Mouse (Mus musculus): ENCODE results near the gene Mettl27. TPM values are rescaled to one million over a fixed set of nuclear protein-coding genes. Genes with fewer than 3 reads are reported as not detected.

Mettl27 gene
- polyA plus RNA-seq, 1 experiment: 10.9 TPM

DNA sequence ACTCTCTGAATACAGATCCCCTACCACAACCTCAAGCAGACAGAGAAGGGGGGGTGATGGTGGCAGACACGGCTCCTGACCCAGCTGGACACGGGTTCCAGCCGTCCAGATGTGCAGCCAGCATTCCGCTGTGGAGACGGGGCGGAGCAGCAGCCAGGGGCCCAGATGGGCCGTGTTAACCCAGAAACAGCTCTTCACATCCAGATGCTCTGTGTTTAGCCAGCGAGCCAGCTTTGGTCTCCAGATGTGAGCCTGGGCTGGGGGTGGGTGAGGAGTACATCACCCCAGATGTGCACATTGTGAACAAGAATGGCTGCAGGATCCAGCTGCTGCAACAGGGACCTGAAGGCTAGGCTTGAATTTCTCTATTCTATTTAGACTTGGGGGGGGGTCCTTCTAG is 36.9 kb upstream of the Mettl27 start:
- no peak overlapping the region for H3K4me3 ChIP-seq (replicated peaks; ENCODE audit: insufficient read depth, low read depth, low read length)
- no peaks in the 10 kb centered on the region for H3K27me3 ChIP-seq (ENCODE audit: control insufficient read depth, insufficient read depth, low read length)
- WGBS: 72% methylated on average over 8 of the region's 8 CpGs
- H3K4me1 ChIP-seq (ENCODE audit: control insufficient read depth, insufficient read depth, low read length): no peaks in the 10 kb centered on the region
- TF ChIP-seq CTCF (IDR thresholded peaks at IDR 0.05; ENCODE audit: borderline replicate concordance, insufficient read depth, low read depth, low read length): no peak
- TF ChIP-seq POLR2A (IDR thresholded peaks at IDR 0.05; ENCODE audit: borderline replicate concordance, insufficient read depth, low read length): no peak
- no peak for DNase-seq
- no peak overlapping the region for H3K27ac ChIP-seq (ENCODE audit: insufficient read depth, low read length)

DNA sequence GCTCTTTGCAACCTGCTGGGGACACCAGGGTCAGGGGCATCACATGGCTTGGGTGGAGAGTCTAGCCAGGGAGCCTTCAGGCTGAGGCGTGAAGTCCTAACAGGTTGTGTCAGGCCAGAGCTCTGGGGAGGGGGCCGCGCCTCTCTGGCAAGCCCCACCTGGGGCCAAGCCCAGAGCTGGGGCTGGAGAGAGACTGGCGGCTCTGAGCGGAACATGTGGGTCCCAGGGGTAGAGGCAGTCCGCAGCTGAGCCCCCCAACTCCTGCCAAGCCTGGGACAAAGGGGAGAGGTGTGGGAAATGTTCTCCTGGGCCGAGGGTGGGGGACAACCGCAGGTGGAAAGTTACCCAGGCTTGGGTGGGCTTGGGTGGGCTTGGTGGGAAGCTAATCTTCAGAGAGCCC is 35.2 kb upstream of the Mettl27 start:
- no peak overlapping the region for H3K27ac ChIP-seq (ENCODE audit: insufficient read depth, low read length)
- H3K27me3 ChIP-seq (ENCODE audit: control insufficient read depth, insufficient read depth, low read length): no peaks in the 10 kb centered on the region
- H3K4me1 ChIP-seq (ENCODE audit: control insufficient read depth, insufficient read depth, low read length): no peaks in the 10 kb centered on the region
- TF ChIP-seq CTCF (IDR thresholded peaks at IDR 0.05; ENCODE audit: borderline replicate concordance, insufficient read depth, low read depth, low read length): no peak
- no peak for TF ChIP-seq POLR2A (IDR thresholded peaks at IDR 0.05; ENCODE audit: borderline replicate concordance, insufficient read depth, low read length)
- no peak for DNase-seq
- WGBS: 40% methylated on average over 8 of the region's 8 CpGs
- no peak overlapping the region for H3K4me3 ChIP-seq (replicated peaks; ENCODE audit: insufficient read depth, low read depth, low read length)

DNA sequence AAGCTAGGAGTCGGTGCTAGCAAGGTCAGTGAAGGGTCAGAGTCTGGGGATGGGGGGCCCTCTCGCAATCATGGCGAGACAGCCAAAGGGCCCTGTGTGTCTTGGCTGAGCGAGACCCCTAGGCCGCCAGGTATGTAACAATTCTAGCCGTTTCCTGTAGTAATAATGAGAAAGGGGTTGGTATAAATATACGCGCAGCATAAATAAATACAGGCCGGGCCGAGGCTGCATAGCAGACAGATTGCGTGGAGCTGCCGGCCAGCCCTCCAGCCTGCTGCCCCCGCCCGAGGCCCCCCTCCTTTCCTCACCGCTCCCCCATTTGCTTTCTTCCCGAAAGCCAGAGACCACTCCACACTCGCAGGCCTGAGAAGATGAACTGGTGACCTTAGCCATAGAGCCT is 34.6 kb upstream of the Mettl27 start:
- DNase-seq: no peak
- H3K4me3 ChIP-seq (replicated peaks; ENCODE audit: insufficient read depth, low read depth, low read length): no peak overlapping the region
- WGBS: 61% methylated on average over 17 of the region's 17 CpGs
- no peak overlapping the region for H3K27ac ChIP-seq (ENCODE audit: insufficient read depth, low read length)
- no peak for TF ChIP-seq CTCF (IDR thresholded peaks at IDR 0.05; ENCODE audit: borderline replicate concordance, insufficient read depth, low read depth, low read length)
- no peak for TF ChIP-seq POLR2A (IDR thresholded peaks at IDR 0.05; ENCODE audit: borderline replicate concordance, insufficient read depth, low read length)
- no peaks in the 10 kb centered on the region for H3K27me3 ChIP-seq (ENCODE audit: control insufficient read depth, insufficient read depth, low read length)
- H3K4me1 ChIP-seq (ENCODE audit: control insufficient read depth, insufficient read depth, low read length): no peaks in the 10 kb centered on the region

DNA sequence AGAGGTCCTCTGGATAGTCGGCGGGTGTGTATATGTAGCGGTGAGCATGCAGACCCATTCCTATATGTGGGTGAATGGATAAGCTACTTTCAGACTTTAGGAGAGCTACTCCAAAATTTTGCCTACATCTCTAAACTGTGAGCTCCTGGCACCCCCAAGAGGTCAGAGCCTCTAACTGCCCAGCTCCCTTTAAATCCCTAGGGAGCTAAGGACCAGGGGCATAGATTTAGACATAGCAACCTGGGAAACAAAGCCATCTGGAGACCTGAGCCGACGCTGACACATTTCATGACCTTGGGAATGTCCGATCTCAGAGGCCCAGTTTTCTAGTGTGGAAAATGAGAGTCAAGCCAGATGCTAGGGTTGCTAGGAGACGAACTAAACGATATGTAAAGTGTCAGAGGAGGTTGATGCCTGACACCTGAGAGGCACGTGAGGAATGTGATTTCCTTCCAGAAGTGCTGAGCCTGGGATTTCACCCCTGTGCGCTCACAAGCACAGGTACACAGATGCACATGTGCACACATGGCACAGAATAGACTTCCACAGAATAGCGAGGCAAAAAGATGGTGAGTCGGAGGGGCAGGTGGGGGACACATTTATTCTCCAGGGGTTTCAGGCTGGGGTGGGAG is 31.0 kb upstream of the Mettl27 start:
- Histone ChIP-seq H3K27me3 (ENCODE audit: control insufficient read depth, insufficient read depth, low read length) (no peaks in the 10 kb centered on the region), H3K4me1 (ENCODE audit: control insufficient read depth, insufficient read depth, low read length) (no peaks in the 10 kb centered on the region), H3K27ac (ENCODE audit: insufficient read depth, low read length) (no peak overlapping the region), H3K4me3 (replicated peaks; ENCODE audit: insufficient read depth, low read depth, low read length) (no peak overlapping the region)
- peak; percentile 23 to 38 for DNase-seq
- TF ChIP-seq CTCF (IDR thresholded peaks at IDR 0.05; ENCODE audit: borderline replicate concordance, insufficient read depth, low read depth, low read length): peak; percentile 71
- TF ChIP-seq POLR2A (IDR thresholded peaks at IDR 0.05; ENCODE audit: borderline replicate concordance, insufficient read depth, low read length): no peak
- WGBS: 40% methylated on average over 12 of the region's 12 CpGs

DNA sequence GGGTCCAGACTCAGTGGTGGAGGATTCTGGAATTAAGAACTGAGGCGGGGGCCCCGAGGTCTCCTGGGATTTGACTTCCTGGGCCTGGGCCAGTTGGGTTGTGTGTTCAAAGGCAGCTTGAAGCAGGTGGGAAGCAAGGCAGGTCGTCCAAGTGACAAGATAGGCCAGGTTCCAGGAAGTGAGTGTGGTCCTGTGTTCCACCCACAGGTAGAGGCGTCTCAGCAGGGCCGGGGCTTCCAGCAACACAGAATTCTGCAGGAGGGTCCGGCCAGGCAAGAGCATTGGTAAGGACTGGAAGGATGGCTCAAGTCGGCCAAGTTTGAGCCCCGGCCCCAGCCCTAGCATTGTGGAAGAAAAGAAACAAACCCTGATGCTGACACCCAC is 30.5 kb upstream of the Mettl27 start:
- no peak for DNase-seq
- WGBS: 67% methylated on average over 8 of the region's 8 CpGs
- no peaks in the 10 kb centered on the region for H3K4me1 ChIP-seq (ENCODE audit: control insufficient read depth, insufficient read depth, low read length)
- no peaks in the 10 kb centered on the region for H3K27me3 ChIP-seq (ENCODE audit: control insufficient read depth, insufficient read depth, low read length)
- no peak for TF ChIP-seq POLR2A (IDR thresholded peaks at IDR 0.05; ENCODE audit: borderline replicate concordance, insufficient read depth, low read length)
- no peak for TF ChIP-seq CTCF (IDR thresholded peaks at IDR 0.05; ENCODE audit: borderline replicate concordance, insufficient read depth, low read depth, low read length)
- H3K4me3 ChIP-seq (replicated peaks; ENCODE audit: insufficient read depth, low read depth, low read length): no peak overlapping the region
- no peak overlapping the region for H3K27ac ChIP-seq (ENCODE audit: insufficient read depth, low read length)

DNA sequence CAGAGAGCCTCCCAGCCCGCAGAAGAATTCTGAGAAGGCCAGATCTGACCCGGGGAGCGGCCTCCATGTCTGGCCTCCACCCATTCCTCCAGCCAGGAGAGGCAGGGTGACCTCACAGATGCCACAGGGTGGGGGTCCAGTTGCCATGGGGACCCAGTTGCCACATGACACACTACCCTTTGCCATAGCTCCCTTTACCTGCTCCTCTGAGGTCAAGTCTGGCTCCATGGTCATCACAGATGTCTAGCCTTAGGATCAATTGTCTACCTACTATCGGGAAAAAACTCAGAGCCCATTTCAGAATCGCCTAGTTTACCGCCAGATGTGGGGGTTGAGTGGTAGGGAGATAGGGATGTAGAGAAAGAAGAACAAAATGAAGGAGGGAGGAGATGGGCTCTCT is 25.5 kb upstream of the Mettl27 start, which contains the start of gene Tmem270:
TSS of gene Tmem270 (minus strand) at position 101 of the 400 bp plus-strand sequence.
- Histone ChIP-seq H3K27ac (ENCODE audit: insufficient read depth, low read length) (no peak within 1 kb of the TSS), H3K4me1 (ENCODE audit: control insufficient read depth, insufficient read depth, low read length) (no peaks in the 10 kb centered on the region), H3K27me3 (ENCODE audit: control insufficient read depth, insufficient read depth, low read length) (no peaks in the 10 kb centered on the region), H3K4me3 (replicated peaks; ENCODE audit: insufficient read depth, low read depth, low read length) (no peak within 1 kb of the TSS)
- 77% methylated on average over 6 of the region's 6 CpGs for WGBS
- no peak for DNase-seq
- TF ChIP-seq CTCF (IDR thresholded peaks at IDR 0.05; ENCODE audit: borderline replicate concordance, insufficient read depth, low read depth, low read length) (no peak), POLR2A (IDR thresholded peaks at IDR 0.05; ENCODE audit: borderline replicate concordance, insufficient read depth, low read length) (no peak)

DNA sequence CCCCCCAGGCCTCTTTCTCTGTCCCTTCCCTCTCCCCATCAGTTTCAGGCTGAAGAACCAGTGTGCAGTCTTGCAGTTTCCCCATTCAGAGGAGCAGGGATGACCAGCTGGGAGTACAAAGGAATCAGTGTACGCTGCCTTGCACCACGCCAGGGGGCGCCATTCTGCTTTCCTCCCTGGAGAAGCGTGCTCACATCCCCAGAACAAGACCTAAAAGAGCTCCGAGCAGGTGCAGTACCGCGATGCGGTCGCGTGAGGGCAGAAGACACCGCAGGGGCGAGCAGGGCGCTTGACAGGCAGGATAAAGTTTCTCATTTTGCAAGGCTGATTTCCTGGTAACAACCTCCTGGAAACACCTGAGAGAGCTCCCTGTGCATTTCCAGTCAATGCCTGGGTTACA is 25.0 kb upstream of the Mettl27 start:
- TF ChIP-seq CTCF (IDR thresholded peaks at IDR 0.05; ENCODE audit: borderline replicate concordance, insufficient read depth, low read depth, low read length): peak; percentile 96
- TF ChIP-seq POLR2A (IDR thresholded peaks at IDR 0.05; ENCODE audit: borderline replicate concordance, insufficient read depth, low read length): no peak
- Histone ChIP-seq H3K27me3 (ENCODE audit: control insufficient read depth, insufficient read depth, low read length) (no peaks in the 10 kb centered on the region), H3K27ac (ENCODE audit: insufficient read depth, low read length) (no peak overlapping the region), H3K4me3 (replicated peaks; ENCODE audit: insufficient read depth, low read depth, low read length) (no peak overlapping the region), H3K4me1 (ENCODE audit: control insufficient read depth, insufficient read depth, low read length) (no peaks in the 10 kb centered on the region)
- DNase-seq: peak; percentile 84 to 90
- WGBS: 1% methylated on average over 13 of the region's 13 CpGs

DNA sequence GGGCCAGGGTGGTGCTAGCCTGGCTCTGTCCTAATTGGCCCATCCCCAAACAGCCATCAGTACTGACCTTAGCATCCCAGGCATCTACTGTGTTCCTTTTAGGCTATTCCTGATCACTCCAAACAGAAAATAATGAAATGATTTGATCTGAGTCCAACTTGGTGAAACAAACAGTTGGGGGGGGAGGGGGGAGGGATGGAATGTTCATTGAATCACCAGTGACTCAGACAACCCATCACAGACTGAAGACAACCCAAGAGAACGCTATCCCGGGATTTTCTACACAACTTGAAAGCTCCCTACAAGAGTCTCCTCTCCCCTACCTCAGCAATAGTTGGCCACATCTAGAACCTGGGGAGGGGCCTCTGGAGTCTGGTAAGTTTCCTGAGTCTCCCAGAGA is 20.3 kb upstream of the Mettl27 start:
- WGBS: 85% methylated on average over 2 of the region's 2 CpGs
- no peak for DNase-seq

More for the DNA sequence above, 20.3 kb upstream of the Mettl27 start:
- no peak overlapping the region for H3K27ac ChIP-seq (ENCODE audit: insufficient read depth, low read length)
- no peaks in the 10 kb centered on the region for H3K4me1 ChIP-seq (ENCODE audit: control insufficient read depth, insufficient read depth, low read length)
- H3K4me3 ChIP-seq (replicated peaks; ENCODE audit: insufficient read depth, low read depth, low read length): no peak overlapping the region
- H3K27me3 ChIP-seq (ENCODE audit: control insufficient read depth, insufficient read depth, low read length): no peaks in the 10 kb centered on the region; the same call in 1 of the 2 replicates
- TF ChIP-seq POLR2A (IDR thresholded peaks at IDR 0.05; ENCODE audit: borderline replicate concordance, insufficient read depth, low read length): no peak
- no peak for TF ChIP-seq CTCF (IDR thresholded peaks at IDR 0.05; ENCODE audit: borderline replicate concordance, insufficient read depth, low read depth, low read length)
